Mouse (Mus musculus) forebrain, embryonic 14.5 days (tissue): ENCODE results near the gene Khsrp. TPM values are rescaled to one million over a fixed set of nuclear protein-coding genes. Genes with fewer than 3 reads are reported as not detected.

Source experiments
- ATAC-seq: fragments of 200-750 bp; cut with Nextera tagmentation; 2 replicates; pipeline ENCODE4 v1.8.0; 2017; ENCODE audit warnings: mild to moderate bottlenecking, moderate library complexity
- DNase-seq: peaks from one replicate; pipeline ENCODE4 v3.0.0-alpha.2; 2015; ENCODE audit warnings: low spot score
- H3K27ac ChIP-seq: fragments of 300-500 bp; sonication (generic); 2 replicates; pipeline ENCODE4 v1.5.1; 2014; ENCODE audit warnings: low read depth, mild to moderate bottlenecking, control low read depth, low read length, moderate library complexity
- H3K27me3 ChIP-seq: fragments of 300-500 bp; sonication (generic); replicated peaks from 2 replicates; pipeline ENCODE4 v1.6.1; 2014; ENCODE audit warnings: low read length, control low read depth, mixed read lengths; ENCODE audit not compliant: control insufficient read depth, insufficient read depth
- H3K36me3 ChIP-seq: fragments of 300-500 bp; sonication (generic); 2 replicates; pipeline ENCODE4 v1.6.1; 2014; ENCODE audit warnings: low read length, control low read depth; ENCODE audit not compliant: control insufficient read depth, insufficient read depth
- H3K4me1 ChIP-seq: fragments of 300-500 bp; sonication (generic); 2 replicates; pipeline ENCODE4 v1.6.1; 2014; ENCODE audit warnings: antibody characterized with exemption, low read length, control low read depth; ENCODE audit not compliant: control insufficient read depth, insufficient read depth
- H3K4me2 ChIP-seq: fragments of 300-500 bp; sonication (generic); 2 replicates; pipeline ENCODE4 v1.6.1; 2014; ENCODE audit warnings: mild to moderate bottlenecking, control low read depth, low read length
- H3K4me3 ChIP-seq: fragments of 300-500 bp; sonication (generic); 2 replicates; pipeline ENCODE4 v1.5.1; 2014; ENCODE audit warnings: low read depth, low read length, control low read depth
- H3K9ac ChIP-seq: fragments of 300-500 bp; sonication (generic); 2 replicates; pipeline ENCODE4 v1.6.1; 2014; ENCODE audit warnings: mild to moderate bottlenecking, low read length, control low read depth, moderate library complexity
- H3K9me3 ChIP-seq: fragments of 300-500 bp; sonication (generic); replicated peaks from 2 replicates; pipeline ENCODE4 v1.6.1; 2016; ENCODE audit warnings: low read length, control low read depth, mixed read lengths; ENCODE audit not compliant: control insufficient read depth
- whole genome bisulfite sequencing: fragments of 180-500 bp; shearing (Covaris S2); extraction: QIAGEN DNeasy Blood & Tissue Kit; methylation state at CpG from one replicate; pipeline ENCODE4 v1.1.7; 2014; 5-methylcytosine and 5-hydroxymethylcytosine counted together
- polyA plus RNA-seq: library from polyadenylated mRNA; unstranded; fragments of >200 nt; fragmentation: Nextera tagmentation; extraction: Ambion mirVana; gene quantifications from 2 replicates; pipeline ENCODE4 v1.2.1, GENCODE M21; 2014

Gene Khsrp
- polyA plus RNA-seq, 1 experiment from 2014 or later, result 24.6 TPM

DNA sequence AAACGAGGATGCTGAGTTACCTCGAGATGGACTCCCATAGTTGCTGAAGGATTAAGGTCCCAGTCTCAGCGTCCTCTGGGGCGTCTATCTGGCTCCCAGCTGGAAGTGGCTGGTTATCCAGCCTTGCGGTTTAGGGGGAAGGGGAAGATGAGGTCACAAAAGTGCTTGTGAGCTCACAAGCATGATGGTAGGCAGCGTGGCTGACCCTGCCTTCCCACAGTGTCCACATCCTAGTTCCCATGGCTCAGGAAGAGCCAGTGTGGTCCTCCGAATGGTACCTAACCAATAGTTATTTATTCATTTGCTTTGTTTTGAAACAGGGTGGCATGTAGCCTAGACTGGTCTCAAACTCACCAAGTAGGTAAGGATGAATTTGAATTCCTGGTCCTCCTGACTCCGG lies 10.2 kb upstream of the Khsrp start, which contains the start of gene Slc25a41:
Slc25a41 (minus strand) TSS at position 101 of the 400 bp plus-strand sequence.
- WGBS, result 74% methylated on average over 8 of the region's 8 CpGs
- no peak within 1 kb of the TSS for H3K9ac ChIP-seq

DNA sequence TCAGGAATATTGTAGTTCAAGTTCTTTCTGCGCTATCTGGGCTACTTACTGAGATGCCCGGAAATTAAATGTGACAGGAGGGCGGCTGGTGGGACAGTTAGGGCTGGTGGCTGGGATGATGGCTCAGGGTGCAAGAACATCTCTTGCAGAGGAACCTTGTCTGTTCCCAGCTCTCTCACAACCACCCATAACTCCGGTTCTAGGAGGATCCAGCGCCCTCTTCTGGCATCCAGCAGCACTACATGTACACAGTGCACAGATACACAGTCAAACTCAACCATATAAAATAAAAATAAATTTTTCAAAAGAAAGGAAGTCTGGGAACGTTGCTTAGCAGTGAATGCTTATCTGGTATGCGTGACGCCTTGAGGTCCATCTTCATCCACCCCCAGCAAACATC lies 7.7 kb upstream of the Khsrp start:
- DNase-seq (no peak), ATAC-seq (no peak)
- 43% methylated on average over 8 of the region's 8 CpGs for WGBS
- Histone ChIP-seq H3K36me3 (no peaks in the 10 kb centered on the region), H3K4me2 (no peak overlapping the region), H3K27ac (no peak overlapping the region), H3K4me3 (no peak overlapping the region), H3K4me1 (no peaks in the 10 kb centered on the region), H3K27me3 (no peaks in the 10 kb centered on the region), H3K9me3 (no peaks in the 10 kb centered on the region), H3K9ac (no peak overlapping the region)

More for the DNA sequence above, 10.2 kb upstream of the Khsrp start, which contains the start of gene Slc25a41:
- H3K36me3 ChIP-seq, result peaks cover 9% of the 10 kb centered on the region
- no peak within 1 kb of the TSS for H3K4me2 ChIP-seq
- H3K4me1 ChIP-seq, result no peaks in the 10 kb centered on the region
- H3K9me3 ChIP-seq, result no peaks in the 10 kb centered on the region
- H3K27me3 ChIP-seq, result no peaks in the 10 kb centered on the region
- ATAC-seq (no peak), DNase-seq (no peak)
- H3K4me3 ChIP-seq, result no peak within 1 kb of the TSS
- no peak within 1 kb of the TSS for H3K27ac ChIP-seq

DNA sequence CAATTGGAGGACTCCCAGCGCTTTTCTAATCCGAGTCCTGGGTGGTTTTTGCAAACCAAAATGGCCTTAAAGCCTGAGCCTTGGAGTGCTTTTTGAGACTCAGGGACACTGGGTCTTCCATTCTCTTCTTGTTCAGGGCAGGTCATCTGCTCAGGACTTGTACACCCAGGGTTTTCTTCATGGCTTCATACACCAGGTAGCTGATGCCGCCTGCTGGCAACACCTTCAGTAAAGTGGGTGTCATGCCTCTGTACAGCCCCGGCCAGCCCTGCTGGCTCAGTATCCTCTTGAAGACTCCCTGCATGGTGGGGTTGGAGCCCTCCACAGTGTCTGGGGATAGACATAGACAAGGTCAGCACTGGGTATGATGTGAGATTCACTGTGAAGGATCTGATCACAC lies 1.5 kb upstream of the Khsrp start:
- Histone ChIP-seq H3K9ac (no peak overlapping the region), H3K27ac (no peak overlapping the region), H3K36me3 (peaks cover 8% of the 10 kb centered on the region), H3K27me3 (no peaks in the 10 kb centered on the region), H3K9me3 (no peaks in the 10 kb centered on the region), H3K4me2 (no peak overlapping the region), H3K4me1 (peaks cover 10% of the 10 kb centered on the region), H3K4me3 (peak overlapping the region; percentile 37; the same call in 1 of the 2 replicates)
- no peak for DNase-seq
- ATAC-seq, result no peak
- WGBS, result 85% methylated on average over 4 of the region's 4 CpGs

DNA sequence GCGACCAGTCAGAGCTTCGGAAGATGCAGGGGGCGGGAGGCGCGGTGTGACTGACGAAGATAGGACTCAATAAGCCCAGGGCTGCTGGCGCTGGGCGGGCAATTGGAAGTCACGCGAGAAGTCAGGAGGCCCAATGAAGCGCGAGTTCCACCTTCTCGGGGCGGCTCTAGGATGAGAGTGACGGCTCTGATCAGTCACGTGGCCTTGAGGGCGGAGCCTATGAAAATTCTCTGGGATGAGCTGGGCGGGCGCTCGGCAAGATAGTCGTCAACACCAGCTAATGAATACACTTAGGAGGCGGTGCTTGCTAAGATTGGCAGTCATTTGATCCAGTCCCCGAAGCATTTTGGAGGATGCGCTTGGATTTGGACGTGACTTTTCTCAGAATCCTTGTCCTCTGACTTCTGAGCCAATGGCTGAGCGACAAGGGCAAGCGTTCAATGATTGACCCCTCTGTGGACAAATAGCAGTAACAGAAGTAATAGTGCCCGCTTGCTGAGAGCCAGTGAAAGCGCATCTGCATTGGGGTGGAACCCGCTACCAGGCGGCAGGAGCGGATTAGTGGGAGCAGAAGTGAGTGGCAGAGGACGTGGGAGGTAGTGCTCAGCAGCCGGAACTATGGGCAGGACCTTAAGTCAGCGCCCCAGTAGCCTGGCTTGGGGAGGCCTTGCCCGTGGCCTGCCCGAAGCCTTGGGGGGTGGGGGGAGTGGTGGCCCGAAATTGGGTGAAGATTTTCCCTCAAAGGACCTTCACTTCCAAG lies 519 bp upstream of the Khsrp start:
- Histone ChIP-seq H3K9ac (peak overlapping the region; percentile 55), H3K27ac (peak overlapping the region; percentile 78), H3K36me3 (peaks cover 18% of the 10 kb centered on the region), H3K9me3 (no peaks in the 10 kb centered on the region), H3K4me2 (peak overlapping the region; percentile 61), H3K4me3 (peak overlapping the region; percentile 37), H3K4me1 (peaks cover 10% of the 10 kb centered on the region), H3K27me3 (no peaks in the 10 kb centered on the region)
- WGBS, result under 1% methylated on average over 38 of the region's 38 CpGs
- DNase-seq, result peak; percentile 100
- ATAC-seq, result peak; percentile 98

DNA sequence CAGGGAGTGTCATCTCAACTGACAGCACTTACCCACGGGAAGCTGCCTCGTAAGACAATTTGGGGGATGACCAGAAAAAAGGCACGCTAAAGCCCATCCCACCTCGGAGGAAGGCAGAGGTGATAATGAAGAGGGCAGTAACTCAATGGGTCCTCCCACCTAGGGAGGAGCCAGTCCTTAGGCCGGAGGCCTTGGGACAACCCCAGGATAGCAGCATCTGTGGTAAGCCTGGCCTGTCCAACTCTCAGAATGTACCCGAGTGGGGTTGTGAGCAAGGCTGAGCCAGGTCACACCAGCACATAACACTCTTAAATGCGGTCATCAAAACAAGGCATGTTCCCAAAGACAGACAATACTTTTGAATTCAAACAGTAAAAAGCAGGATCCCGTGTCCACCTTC lies 1.6 kb downstream of the Khsrp start:
- H3K27ac ChIP-seq, result no peak overlapping the region
- H3K9ac ChIP-seq, result peak overlapping the region; percentile 99
- no peak for ATAC-seq

DNA sequence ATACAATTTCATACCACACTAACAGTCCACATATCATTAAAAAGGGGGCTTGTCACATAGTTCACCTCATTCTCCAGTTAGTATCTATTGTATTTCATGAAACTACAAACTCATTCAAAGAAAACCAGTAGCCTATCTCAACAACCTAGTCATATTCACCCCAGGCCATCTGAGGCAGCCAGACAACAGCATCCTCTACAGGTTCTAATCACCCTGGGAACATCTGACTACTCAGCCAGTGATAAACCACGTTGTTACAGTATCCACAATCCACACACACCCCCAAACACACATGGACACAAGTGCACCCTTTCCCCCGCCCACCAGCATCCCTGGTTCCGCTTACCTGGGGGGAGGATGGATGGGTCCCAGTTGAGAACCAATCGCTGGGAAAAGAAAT lies 3.9 kb downstream of the Khsrp start:
- H3K9ac ChIP-seq, result no peak overlapping the region
- no peaks in the 10 kb centered on the region for H3K27me3 ChIP-seq
- WGBS, result 93% methylated on average over 4 of the region's 4 CpGs
- H3K4me3 ChIP-seq, result no peak overlapping the region
- H3K4me2 ChIP-seq, result no peak overlapping the region
- no peak overlapping the region for H3K27ac ChIP-seq
- H3K36me3 ChIP-seq, result peaks cover 62% of the 10 kb centered on the region
- peaks cover 10% of the 10 kb centered on the region for H3K4me1 ChIP-seq
- DNase-seq (no peak), ATAC-seq (no peak)
- no peaks in the 10 kb centered on the region for H3K9me3 ChIP-seq

More for the DNA sequence above, 1.6 kb downstream of the Khsrp start:
- Histone ChIP-seq H3K27me3 (no peaks in the 10 kb centered on the region), H3K36me3 (peaks cover 40% of the 10 kb centered on the region), H3K4me3 (peak overlapping the region; percentile 98), H3K4me2 (peak overlapping the region; percentile 63), H3K9me3 (no peaks in the 10 kb centered on the region), H3K4me1 (peaks cover 10% of the 10 kb centered on the region)
- WGBS, result 54% methylated on average over 8 of the region's 8 CpGs
- no peak for DNase-seq

DNA sequence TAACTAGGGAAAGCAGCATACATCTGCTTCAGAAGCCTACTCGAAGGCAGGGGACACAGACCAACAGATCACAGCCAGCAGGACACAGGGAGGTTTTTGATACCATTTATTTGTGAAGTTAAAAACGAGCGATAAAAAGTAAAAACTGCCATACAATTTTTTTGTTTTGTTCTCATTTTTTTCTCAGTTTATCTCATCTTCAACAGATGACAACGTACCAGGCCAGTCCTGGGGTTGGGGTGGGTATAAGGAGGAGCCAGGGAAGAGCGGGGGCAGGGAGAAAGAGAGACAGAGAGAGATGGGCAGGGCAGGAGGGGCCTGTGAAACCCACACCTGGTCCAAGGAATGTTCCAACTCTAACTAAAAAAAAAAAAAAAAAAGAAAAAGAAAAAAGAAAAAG lies 10.4 kb downstream of the Khsrp start:
- no peak for ATAC-seq
- H3K36me3 ChIP-seq, result peaks cover 61% of the 10 kb centered on the region
- 91% methylated on average over 5 of the region's 5 CpGs for WGBS

DNA sequence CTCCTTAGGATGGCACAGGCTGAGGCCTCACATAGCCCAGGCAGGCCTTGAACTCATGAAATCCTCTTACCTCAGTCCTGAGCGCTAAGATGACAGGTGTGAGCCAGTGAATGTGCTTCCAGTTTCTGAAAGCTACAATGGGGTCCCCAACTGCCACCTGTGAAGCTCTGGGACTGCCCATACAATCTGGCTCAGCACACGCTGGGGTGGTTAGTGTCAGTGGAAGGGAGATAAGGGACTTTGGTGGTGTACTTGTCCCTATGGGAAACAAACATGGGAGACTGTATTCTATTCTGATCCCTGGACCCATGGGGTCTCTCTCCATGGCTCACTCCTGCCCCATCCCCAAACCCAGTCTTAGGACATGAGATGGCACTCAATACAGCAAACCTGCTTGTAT lies 11.6 kb downstream of the Khsrp start:
- Histone ChIP-seq H3K36me3 (peaks cover 48% of the 10 kb centered on the region), H3K4me1 (no peaks in the 10 kb centered on the region), H3K9ac (no peak overlapping the region), H3K9me3 (no peaks in the 10 kb centered on the region), H3K4me3 (no peak overlapping the region), H3K27me3 (no peaks in the 10 kb centered on the region), H3K4me2 (no peak overlapping the region), H3K27ac (no peak overlapping the region)
- WGBS, result 79% methylated on average over 2 of the region's 2 CpGs
- DNase-seq (no peak), ATAC-seq (no peak)

More for the DNA sequence above, 10.4 kb downstream of the Khsrp start:
- no peaks in the 10 kb centered on the region for H3K9me3 ChIP-seq
- no peaks in the 10 kb centered on the region for H3K27me3 ChIP-seq
- H3K27ac ChIP-seq, result no peak overlapping the region
- H3K4me3 ChIP-seq, result no peak overlapping the region
- DNase-seq, result no peak
- no peak overlapping the region for H3K4me2 ChIP-seq
- H3K4me1 ChIP-seq, result no peaks in the 10 kb centered on the region
- no peak overlapping the region for H3K9ac ChIP-seq

DNA sequence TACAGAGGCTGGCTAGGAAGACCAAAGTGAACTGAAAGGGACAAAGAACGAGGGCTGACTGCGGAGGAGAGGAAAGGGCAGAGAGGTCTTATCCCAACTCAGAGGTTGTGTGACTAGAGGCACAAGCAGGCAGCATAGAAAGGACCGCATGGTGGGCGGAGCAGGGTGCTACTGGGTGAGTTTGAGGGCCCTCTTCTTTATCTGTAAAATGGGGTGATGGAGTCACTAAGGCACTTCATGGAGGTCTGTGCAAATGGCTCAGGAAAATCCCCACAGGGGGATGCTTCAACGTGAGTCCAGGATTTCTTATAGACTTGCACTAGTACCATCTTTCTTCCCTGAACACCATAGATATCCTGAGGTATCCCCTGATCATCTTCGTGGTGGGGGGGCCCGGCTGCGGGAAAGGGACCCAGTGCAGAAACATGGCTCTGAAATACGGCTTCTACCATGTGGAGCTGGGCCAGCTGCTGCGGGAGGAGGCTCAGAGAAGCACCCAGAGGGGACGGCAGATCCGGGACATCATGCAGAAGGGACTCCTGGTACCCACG lies 19.0 kb downstream of the Khsrp start:
- Histone ChIP-seq H3K4me3 (peak overlapping the region; percentile 68), H3K27ac (peak overlapping the region; percentile 87; the same call in 1 of the 2 replicates), H3K9ac (no peak overlapping the region; the same call in 1 of the 2 replicates), H3K4me2 (peak overlapping the region; percentile 57), H3K4me1 (peaks cover 11% of the 10 kb centered on the region; the same call in 1 of the 2 replicates), H3K36me3 (peaks cover 20% of the 10 kb centered on the region), H3K9me3 (no peaks in the 10 kb centered on the region), H3K27me3 (no peaks in the 10 kb centered on the region)
- DNase-seq, result no peak
- no peak for ATAC-seq
- 75% methylated on average over 13 of the region's 13 CpGs for WGBS
